30 mouse cellular contexts compared by ENCODE assay signal in the genomic region with DNA sequence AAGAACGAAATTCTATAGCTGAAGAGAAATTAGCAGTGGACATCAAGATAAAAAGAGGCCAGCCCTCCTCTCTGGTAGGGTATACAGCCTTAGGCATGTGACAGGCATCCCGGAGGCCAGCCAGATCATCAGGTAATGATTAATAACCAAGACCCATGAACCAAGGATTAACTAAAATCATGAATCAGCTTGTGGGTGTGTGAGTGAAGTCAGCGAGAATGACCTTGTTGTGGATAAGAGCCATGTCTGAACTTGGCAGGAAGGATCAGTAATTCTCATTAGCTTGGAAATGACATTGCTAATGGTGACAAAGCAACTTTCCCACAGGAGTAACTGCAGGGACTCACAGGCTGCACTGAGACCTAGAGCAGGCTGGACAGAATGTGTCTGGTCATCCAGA. TPM values are rescaled to one million over a fixed set of nuclear protein-coding genes. Genes with fewer than 3 reads are reported as not detected.
DNase-seq lines count a peak whose midpoint lies in the region; ATAC-seq and TF ChIP-seq lines count a peak whose summit lies in the region.
"Not testable (repeated sequence)": the region's sequence is repeated elsewhere in the genome, so short reads cannot be mapped to it uniquely, and the experiment has no call there.
"Had no signal": no experiment of that assay in that cellular context is flagged by ENCODE, and none has a peak within 500 bp of the region (broad histone marks: within the 10 kb centered on the region; RNA-seq: fewer than 3 reads in every experiment).

No protein-coding gene starts in this region.

- ATAC-seq in Patski, result peak; percentile 66
- ATAC-seq in intestine, embryonic 16.5 days, result peak; percentile 82
- peak; percentile 43; the same call in 1 of the 2 replicates for ATAC-seq in liver, embryonic 16.5 days (ENCODE audit: low read depth)
- peak; percentile 66; the same call in 1 of the 2 replicates for ATAC-seq in stomach, embryonic 16.5 days (ENCODE audit: insufficient read depth, low FRiP score)

- TF ChIP-seq CTCF in Patski (IDR thresholded peaks at IDR 0.05), result not testable (repeated sequence)

- not testable (repeated sequence) for H3K36me3 ChIP-seq in intestine, embryonic 16.5 days (ENCODE audit: control insufficient read depth, insufficient read depth, low read length); liver, embryonic 16.5 days (ENCODE audit: control insufficient read depth, insufficient read depth); stomach, embryonic 16.5 days (ENCODE audit: control insufficient read depth, insufficient read depth, low read length)

- H3K27me3 ChIP-seq in Patski; intestine, embryonic 16.5 days (replicated peaks; ENCODE audit: control insufficient read depth, insufficient read depth, low read length); liver, embryonic 16.5 days (ENCODE audit: control insufficient read depth, insufficient read depth, low read depth, low read length); stomach, embryonic 16.5 days (ENCODE audit: control insufficient read depth, insufficient read depth, low read length): not testable (repeated sequence)

- H3K4me1 ChIP-seq in intestine, embryonic 16.5 days (ENCODE audit: control insufficient read depth, insufficient read depth, low read length); liver, embryonic 16.5 days (ENCODE audit: control insufficient read depth, low read depth, low read length); stomach, embryonic 16.5 days (ENCODE audit: control insufficient read depth, insufficient read depth, low read length): not testable (repeated sequence)

- CTCF ChIA-PET in Patski (lab: Charles Lee), result not testable (repeated sequence)

- H3K9ac ChIP-seq in intestine, embryonic 16.5 days (ENCODE audit: low read depth, low read length); liver, embryonic 16.5 days (ENCODE audit: low read depth, low read length); stomach, embryonic 16.5 days (ENCODE audit: low read length): not testable (repeated sequence)

- not testable (repeated sequence) for H3K4me3 ChIP-seq in intestine, embryonic 16.5 days (ENCODE audit: low read length); liver, embryonic 16.5 days (ENCODE audit: low read depth, low read length); stomach, embryonic 16.5 days (replicated peaks; ENCODE audit: low read length)

- peak overlapping the region; percentile 80 for H3K27ac ChIP-seq in intestine, embryonic 16.5 days (ENCODE audit: low read length)
- H3K27ac ChIP-seq in liver, embryonic 16.5 days (ENCODE audit: low read length), result not testable (repeated sequence)
- H3K27ac ChIP-seq in stomach, embryonic 16.5 days (ENCODE audit: low read length), result peak overlapping the region; percentile 67

- in situ Hi-C loops in Patski (cut with MboI; ENCODE audit: low pct_unique_long_range_greater_than_20kb), result not testable (repeated sequence)

- DNase-seq in Patski (ENCODE audit: low read depth, low spot score), result not testable (repeated sequence)
- DNase-seq in adrenal gland, postnatal 14 days, result peak; percentile 37
- peak; percentile 16 to 33 for DNase-seq in heart, adult 18-20 months
- peak; percentile 72 to 81 for DNase-seq in kidney, adult 8-10 months
- DNase-seq in kidney, postnatal 10 days, result peak; percentile 41

- POLR2A ChIA-PET in Patski (lab: Charles Lee), result not testable (repeated sequence)

- H3K4me2 ChIP-seq in intestine, embryonic 16.5 days (ENCODE audit: low read depth, low read length); liver, embryonic 16.5 days (ENCODE audit: low read depth, low read length); stomach, embryonic 16.5 days (ENCODE audit: low read depth, low read length): not testable (repeated sequence)

- WGBS in intestine, embryonic 16.5 days, result 47% methylated on average over 3 of the region's 3 CpGs
- WGBS in liver, embryonic 16.5 days (ENCODE audit: insufficient replicate concordance), result 34% methylated on average over 3 of the region's 3 CpGs
- WGBS in stomach, embryonic 16.5 days, result 43% methylated on average over 3 of the region's 3 CpGs

- not testable (repeated sequence) for H3K9me3 ChIP-seq in intestine, embryonic 16.5 days (ENCODE audit: control insufficient read depth, low read length); liver, embryonic 16.5 days (replicated peaks; ENCODE audit: control insufficient read depth, low read length); stomach, embryonic 16.5 days (replicated peaks; ENCODE audit: control insufficient read depth, low read length)

RNA-seq across cellular contexts. Expression of a gene that starts 0.8 kb away (rescaled TPM):
- polyA plus RNA-seq in Patski (2021), result 1.8 TPM
- not detected in 2 replicates for total RNA-seq in adrenal gland, postnatal 14 days (2021)
- total RNA-seq in heart, adult 18-20 months (2021), result 1 to 10 TPM; 2.3 to 3.3 TPM
- 94.1 and 98.3 TPM in 2 replicates for polyA plus RNA-seq in intestine, embryonic 16.5 days (2015; fragmentation: Nextera tagmentation; extraction: Ambion mirVana)
- 0.60 and 0.77 TPM in 2 replicates for polyA plus RNA-seq in liver, embryonic 16.5 days (2015; fragmentation: Nextera tagmentation; extraction: Ambion mirVana)
- 109 and 152 TPM in 2 replicates for polyA plus RNA-seq in stomach, embryonic 16.5 days (2015; fragmentation: Nextera tagmentation; extraction: Ambion mirVana)
- total RNA-seq: adrenal gland, adult 18-20 months; common myeloid progenitor, adult 5-6 weeks; G1E; gastrocnemius, adult 8-10 months; gastrocnemius, postnatal 4 days; layer of hippocampus, adult 2 months; layer of hippocampus, postnatal 14 days; left cerebral cortex, adult 2 months; left cerebral cortex, postnatal 25 days; midbrain, postnatal 0 days had no signal
- polyA plus RNA-seq: brain, embryonic 14.5 days; forebrain, embryonic 11.5 days; forebrain, embryonic 16.5 days; G1E; heart, embryonic 14.5 days; hindbrain, embryonic 11.5 days; hindbrain, embryonic 16.5 days; kidney, embryonic 14.5 days; limb, embryonic 12.5 days; liver, embryonic 11.5 days; midbrain, embryonic 12.5 days; midbrain, postnatal 0 days; neural tube, embryonic 12.5 days had no signal

RNA-seq across cellular contexts. Expression of a gene that starts 27.3 kb away (rescaled TPM):
- polyA plus RNA-seq in Patski (2021), result 0.51 TPM
- not detected in 2 replicates for total RNA-seq in adrenal gland, postnatal 14 days (2021)
- total RNA-seq in heart, adult 18-20 months (2021), result 1 to 10 TPM; 2.1 to 2.5 TPM
- 73.4 and 80.7 TPM in 2 replicates for polyA plus RNA-seq in intestine, embryonic 16.5 days (2015; fragmentation: Nextera tagmentation; extraction: Ambion mirVana)
- 0.26 and 1.2 TPM in 2 replicates for polyA plus RNA-seq in liver, embryonic 16.5 days (2015; fragmentation: Nextera tagmentation; extraction: Ambion mirVana)
- 87.2 and 133 TPM in 2 replicates for polyA plus RNA-seq in stomach, embryonic 16.5 days (2015; fragmentation: Nextera tagmentation; extraction: Ambion mirVana)
- total RNA-seq: adrenal gland, adult 18-20 months; common myeloid progenitor, adult 5-6 weeks; G1E; gastrocnemius, adult 8-10 months; gastrocnemius, postnatal 4 days; layer of hippocampus, adult 2 months; layer of hippocampus, postnatal 14 days; left cerebral cortex, adult 2 months; left cerebral cortex, postnatal 25 days; midbrain, postnatal 0 days had no signal
- polyA plus RNA-seq: brain, embryonic 14.5 days; embryonic facial prominence, embryonic 13.5 days; forebrain, embryonic 11.5 days; forebrain, embryonic 16.5 days; G1E; heart, embryonic 14.5 days; hindbrain, embryonic 11.5 days; hindbrain, embryonic 16.5 days; kidney, embryonic 14.5 days; limb, embryonic 12.5 days; liver, embryonic 11.5 days; midbrain, embryonic 12.5 days; midbrain, postnatal 0 days; neural tube, embryonic 12.5 days had no signal

RNA-seq across cellular contexts. Expression of a gene that starts 47.1 kb away (rescaled TPM):
- polyA plus RNA-seq in Patski (2021), result 18.1 TPM
- total RNA-seq in adrenal gland, postnatal 14 days (2021), result 58.5 and 58.7 TPM in 2 replicates
- 100 to 1,000 TPM; 125 to 127 TPM for total RNA-seq in heart, adult 18-20 months (2021)
- polyA plus RNA-seq in intestine, embryonic 16.5 days (2015; fragmentation: Nextera tagmentation; extraction: Ambion mirVana), result 57.5 and 62.7 TPM in 2 replicates
- polyA plus RNA-seq in liver, embryonic 16.5 days (2015; fragmentation: Nextera tagmentation; extraction: Ambion mirVana), result 41.1 and 44.1 TPM in 2 replicates
- 784 and 968 TPM in 2 replicates for polyA plus RNA-seq in stomach, embryonic 16.5 days (2015; fragmentation: Nextera tagmentation; extraction: Ambion mirVana)

Comparison
In these comparisons a context has a peak if more than half of its experiments do, and no peak if none do; other contexts are left out.
1. RNA of a gene that starts 0.8 kb away (polyA plus RNA-seq): 109 to 152 TPM in stomach, embryonic 16.5 days and 94.1 to 98.3 TPM in intestine, embryonic 16.5 days; 1.8 TPM in Patski (single experiment) and 0.60 to 0.77 TPM in liver, embryonic 16.5 days; every median in the first group is over 10 times any median in the second.
2. RNA of a gene that starts 27.3 kb away (polyA plus RNA-seq): 87.2 to 133 TPM in stomach, embryonic 16.5 days and 73.4 to 80.7 TPM in intestine, embryonic 16.5 days; 0.26 to 1.2 TPM in liver, embryonic 16.5 days and 0.51 TPM in Patski (single experiment); every median in the first group is over 10 times any median in the second.
3. RNA of a gene that starts 47.1 kb away (polyA plus RNA-seq): 784 to 968 TPM in stomach, embryonic 16.5 days; 57.5 to 62.7 TPM in intestine, embryonic 16.5 days, 41.1 to 44.1 TPM in liver, embryonic 16.5 days and 18.1 TPM in Patski (single experiment); every median in the first group is over 10 times any median in the second.
4. Peak in every context shown above with its lines, with median percentiles within 50 percentile points of each other: ATAC-seq.